30 mouse cellular contexts compared by ENCODE assay signal in genomic region chr10:103321941-103322340, GRCm38 (mm10). TPM values are rescaled to one million over a fixed set of nuclear protein-coding genes. Genes with fewer than 3 reads are reported as not detected.
A peak's percentile ranks its signal among the peaks of the same experiment; 100 is the strongest.
DNase-seq lines count a peak whose midpoint lies in the region; ATAC-seq lines count a peak whose summit lies in the region.
"Had no signal": no experiment of that assay in that cellular context is flagged by ENCODE, and none has a peak within 500 bp of the region (broad histone marks: within the 10 kb centered on the region; RNA-seq: fewer than 3 reads in every experiment).

No protein-coding gene starts in this region.

- DNase-seq in midbrain, embryonic 11.5 days (ENCODE audit: low spot score, missing footprints): peak; percentile 21
- DNase-seq in brain, adult 2 months (ENCODE audit: low read depth, low spot score): peak; percentile 70
- peak; percentile 5 for DNase-seq in cerebellum, adult 8-10 months
- peak; percentile 14 to 15 for DNase-seq in cerebellum, postnatal 36 days
- no peak for DNase-seq in gastrocnemius, postnatal 4 days (ENCODE audit: low spot score in 2 of 2)
- DNase-seq in urinary bladder, postnatal 36 days (ENCODE audit: low spot score in 2 of 2): no peak
- no peak for DNase-seq in Muller cell, postnatal 12 days (ENCODE audit: inconsistent ontology term)
- DNase-seq: forebrain, postnatal 0 days; gastrocnemius, postnatal 10 days; heart, adult 11 months; kidney, adult 8-10 months; kidney, postnatal 10 days; liver; lung, adult 2 months; lung, postnatal 10 days; spleen, adult 18-20 months; thymus, adult 2 months; thymus, postnatal 36 days had no signal

- no peak for ATAC-seq in midbrain, embryonic 11.5 days (ENCODE audit: low FRiP score)
- ATAC-seq in midbrain, embryonic 15.5 days (replicated peaks): no peak
- ATAC-seq: CD4-positive, CD25-positive, alpha-beta regulatory T cell, adult 4 months; forebrain, postnatal 0 days; hindbrain, embryonic 16.5 days; midbrain, embryonic 16.5 days had no signal

- no peak overlapping the region for H3K9ac ChIP-seq in midbrain, embryonic 11.5 days (ENCODE audit: low read length)
- H3K9ac ChIP-seq in midbrain, embryonic 15.5 days: no peak overlapping the region
- H3K9ac ChIP-seq: embryonic facial prominence, embryonic 15.5 days; forebrain, embryonic 12.5 days; forebrain, postnatal 0 days; heart, embryonic 15.5 days; liver, embryonic 14.5 days had no signal

- H3K9me3 ChIP-seq in midbrain, embryonic 11.5 days (ENCODE audit: control insufficient read depth, low read length): no peaks in the 10 kb centered on the region
- no peaks in the 10 kb centered on the region for H3K9me3 ChIP-seq in midbrain, embryonic 15.5 days
- H3K9me3 ChIP-seq: embryonic facial prominence, embryonic 10.5 days; embryonic facial prominence, embryonic 15.5 days; forebrain, embryonic 12.5 days; heart, embryonic 10.5 days; heart, embryonic 15.5 days had no signal

- H3K4me3 ChIP-seq in midbrain, embryonic 11.5 days (ENCODE audit: low read depth, low read length): no peak overlapping the region
- no peak overlapping the region for H3K4me3 ChIP-seq in midbrain, embryonic 15.5 days
- H3K4me3 ChIP-seq: embryonic facial prominence, embryonic 10.5 days; embryonic facial prominence, embryonic 15.5 days; forebrain, embryonic 12.5 days; heart, embryonic 10.5 days; heart, embryonic 15.5 days had no signal

- WGBS in midbrain, embryonic 11.5 days: 86% methylated on average over 3 of the region's 3 CpGs
- 81% methylated on average over 3 of the region's 3 CpGs for WGBS in midbrain, embryonic 15.5 days

- no peak overlapping the region for H3K4me2 ChIP-seq in midbrain, embryonic 11.5 days
- H3K4me2 ChIP-seq in midbrain, embryonic 15.5 days: no peak overlapping the region
- H3K4me2 ChIP-seq: embryonic facial prominence, embryonic 15.5 days; forebrain, embryonic 12.5 days; heart, embryonic 15.5 days had no signal

- H3K4me1 ChIP-seq in midbrain, embryonic 11.5 days (ENCODE audit: control insufficient read depth, insufficient read depth, low read length): no peaks in the 10 kb centered on the region
- no peaks in the 10 kb centered on the region for H3K4me1 ChIP-seq in midbrain, embryonic 15.5 days
- H3K4me1 ChIP-seq: embryonic facial prominence, embryonic 10.5 days; embryonic facial prominence, embryonic 15.5 days; forebrain, embryonic 12.5 days; heart, embryonic 10.5 days; heart, embryonic 15.5 days had no signal

- no peaks in the 10 kb centered on the region for H3K36me3 ChIP-seq in midbrain, embryonic 11.5 days (ENCODE audit: control insufficient read depth, insufficient read depth, low read length)
- H3K36me3 ChIP-seq in midbrain, embryonic 15.5 days (replicated peaks): no peaks in the 10 kb centered on the region
- H3K36me3 ChIP-seq: embryonic facial prominence, embryonic 10.5 days; embryonic facial prominence, embryonic 15.5 days; forebrain, embryonic 12.5 days; heart, embryonic 10.5 days; heart, embryonic 15.5 days had no signal

- H3K27me3 ChIP-seq in midbrain, embryonic 11.5 days (ENCODE audit: control insufficient read depth, insufficient read depth, low read length): no peaks in the 10 kb centered on the region
- no peaks in the 10 kb centered on the region for H3K27me3 ChIP-seq in midbrain, embryonic 15.5 days (replicated peaks)
- H3K27me3 ChIP-seq: embryonic facial prominence, embryonic 15.5 days; forebrain, embryonic 12.5 days; heart, embryonic 15.5 days had no signal

- H3K27ac ChIP-seq in midbrain, embryonic 11.5 days (ENCODE audit: low read depth, low read length): no peak overlapping the region
- no peak overlapping the region for H3K27ac ChIP-seq in midbrain, embryonic 15.5 days
- H3K27ac ChIP-seq: embryonic facial prominence, embryonic 10.5 days; embryonic facial prominence, embryonic 15.5 days; forebrain, embryonic 12.5 days; heart, embryonic 10.5 days; heart, embryonic 15.5 days; liver, embryonic 14.5 days; macrophage had no signal

RNA-seq across cellular contexts. Expression of gene Slc6a15, which starts 45.6 kb away (rescaled TPM):
- polyA plus RNA-seq in midbrain, embryonic 11.5 days (2014; fragmentation: Nextera tagmentation; extraction: Ambion mirVana): 10.1 and 10.9 TPM in 2 replicates
- 45.3 and 51.7 TPM in 2 replicates for polyA plus RNA-seq in midbrain, embryonic 15.5 days (2015; fragmentation: Nextera tagmentation; extraction: Ambion mirVana)
- under 1 TPM; 0.22 to 0.34 TPM for total RNA-seq in gastrocnemius, postnatal 4 days (2021)
- total RNA-seq: neutrophil, adult 5-6 weeks had no signal
- polyA plus RNA-seq: CD4-positive, CD25-positive, alpha-beta regulatory T cell, adult 4 months; macrophage had no signal

Comparison
In these comparisons a context has a peak if more than half of its experiments do, and no peak if none do; other contexts are left out.
1. DNase-seq: peak in midbrain, embryonic 11.5 days (single experiment), brain, adult 2 months (single experiment), cerebellum, adult 8-10 months (single experiment) and cerebellum, postnatal 36 days (2 of 2); none in gastrocnemius, postnatal 4 days (0 of 2), urinary bladder, postnatal 36 days (0 of 2) and Muller cell, postnatal 12 days (single experiment).